ENCODE assay signal across 8 mouse cellular contexts in genomic region chr11:72466694-72467507, GRCm38 (mm10). TPM values are rescaled to one million over a fixed set of nuclear protein-coding genes. Genes with fewer than 3 reads are reported as not detected.
DNase-seq lines count a peak whose midpoint lies in the region; ATAC-seq lines count a peak whose summit lies in the region.

No protein-coding gene starts in this region.

- H3K9me3 ChIP-seq in limb, embryonic 15.5 days = no peaks in the 10 kb centered on the region
- no peaks in the 10 kb centered on the region for H3K9me3 ChIP-seq in limb, embryonic 10.5 days (replicated peaks)
- no peaks in the 10 kb centered on the region for H3K9me3 ChIP-seq in embryonic facial prominence, embryonic 15.5 days (replicated peaks)

- H3K36me3 ChIP-seq in limb, embryonic 15.5 days = no peaks in the 10 kb centered on the region
- H3K36me3 ChIP-seq in limb, embryonic 10.5 days = no peaks in the 10 kb centered on the region
- H3K36me3 ChIP-seq in embryonic facial prominence, embryonic 15.5 days = no peaks in the 10 kb centered on the region

- H3K9ac ChIP-seq in limb, embryonic 15.5 days = no peak overlapping the region
- no peak overlapping the region for H3K9ac ChIP-seq in embryonic facial prominence, embryonic 15.5 days

- no peak; the same call in 1 of the 2 replicates for ATAC-seq in limb, embryonic 15.5 days (ENCODE audit: insufficient number of reproducible peaks, low FRiP score, low TSS enrichment, low read depth)
- ATAC-seq in embryonic facial prominence, embryonic 15.5 days (ENCODE audit: insufficient number of reproducible peaks, low FRiP score, low TSS enrichment, low read depth) = peak; percentile 32; the same call in 1 of the 2 replicates
- ATAC-seq in monocyte, adult 5-6 weeks (replicated peaks; ENCODE audit: insufficient number of reproducible peaks, low FRiP score, low TSS enrichment, poor library complexity, severe bottlenecking) = peak; percentile 69

- peak overlapping the region; percentile 22; the same call in 1 of the 2 replicates for H3K27ac ChIP-seq in limb, embryonic 15.5 days
- no peak overlapping the region for H3K27ac ChIP-seq in limb, embryonic 10.5 days
- peak overlapping the region; percentile 51 for H3K27ac ChIP-seq in embryonic facial prominence, embryonic 15.5 days (replicated peaks)

- DNase-seq in limb, embryonic 10.5 days (ENCODE audit: low spot score) = no peak
- peak; percentile 57 for DNase-seq in liver
- DNase-seq in thymus, postnatal 25 days = no peak
- no peak for DNase-seq in gastrocnemius, postnatal 36 days
- no peak for DNase-seq in thymus, postnatal 0 days (ENCODE audit: low spot score)

- peaks cover 12% of the 10 kb centered on the region; the same call in 1 of the 2 replicates for H3K4me1 ChIP-seq in limb, embryonic 15.5 days
- H3K4me1 ChIP-seq in limb, embryonic 10.5 days = peaks cover 15% of the 10 kb centered on the region
- H3K4me1 ChIP-seq in embryonic facial prominence, embryonic 15.5 days = peaks cover 40% of the 10 kb centered on the region

- H3K4me2 ChIP-seq in limb, embryonic 15.5 days = no peak overlapping the region
- H3K4me2 ChIP-seq in embryonic facial prominence, embryonic 15.5 days (replicated peaks) = no peak overlapping the region

- intact Hi-C loops in gastrocnemius, postnatal 36 days (cut with DNase I) = no loop called here

- H3K4me3 ChIP-seq in limb, embryonic 15.5 days = no peak overlapping the region
- H3K4me3 ChIP-seq in limb, embryonic 10.5 days = no peak overlapping the region
- no peak overlapping the region for H3K4me3 ChIP-seq in embryonic facial prominence, embryonic 15.5 days (replicated peaks)

- WGBS in limb, embryonic 15.5 days = 42% methylated on average over 11 of the region's 11 CpGs
- WGBS in limb, embryonic 10.5 days = 59% methylated on average over 11 of the region's 11 CpGs
- whole genome bisulfite sequencing in embryonic facial prominence, embryonic 15.5 days = 31% methylated on average over 11 of the region's 11 CpGs

- no peaks in the 10 kb centered on the region for H3K27me3 ChIP-seq in limb, embryonic 15.5 days
- H3K27me3 ChIP-seq in limb, embryonic 10.5 days (ENCODE audit: low read depth, poor library complexity, severe bottlenecking) = no peaks in the 10 kb centered on the region
- H3K27me3 ChIP-seq in embryonic facial prominence, embryonic 15.5 days = no peaks in the 10 kb centered on the region

RNA-seq across cellular contexts. Expression of gene Spns2, which starts 22.8 kb away (rescaled TPM):
- polyA plus RNA-seq in limb, embryonic 15.5 days (2015; fragmentation: Nextera tagmentation; extraction: Ambion mirVana) = 10.6 TPM in 2 replicates
- 2.8 and 3.0 TPM in 2 replicates for polyA plus RNA-seq in limb, embryonic 10.5 days (2016; fragmentation: Nextera tagmentation; extraction: Ambion mirVana)
- polyA plus RNA-seq in embryonic facial prominence, embryonic 15.5 days (2015; fragmentation: Nextera tagmentation; extraction: Ambion mirVana) = 11.8 and 12.0 TPM in 2 replicates
- 1.4 to 3.2 TPM (median 1.4 TPM) in 3 replicates for total RNA-seq in monocyte, adult 5-6 weeks (2017)
- total RNA-seq in gastrocnemius, postnatal 36 days (2021) = 10 to 100 TPM; 21.3 to 25.1 TPM
- 1.4 and 1.5 TPM in 2 replicates for polyA plus RNA-seq in thymus, postnatal 0 days (2015; fragmentation: Nextera tagmentation; extraction: Ambion mirVana)

RNA-seq across cellular contexts. Expression of gene Mybbp1a, which starts 25.7 kb away (rescaled TPM):
- polyA plus RNA-seq in limb, embryonic 15.5 days (2015; fragmentation: Nextera tagmentation; extraction: Ambion mirVana) = 127 and 128 TPM in 2 replicates
- polyA plus RNA-seq in limb, embryonic 10.5 days (2016; fragmentation: Nextera tagmentation; extraction: Ambion mirVana) = 234 and 274 TPM in 2 replicates
- polyA plus RNA-seq in embryonic facial prominence, embryonic 15.5 days (2015; fragmentation: Nextera tagmentation; extraction: Ambion mirVana) = 123 and 138 TPM in 2 replicates
- 37.5 to 39.9 TPM (median 37.7 TPM) in 3 replicates for total RNA-seq in monocyte, adult 5-6 weeks (2017)
- 10 to 100 TPM; 48.6 to 58.9 TPM for total RNA-seq in gastrocnemius, postnatal 36 days (2021)
- polyA plus RNA-seq in thymus, postnatal 0 days (2015; fragmentation: Nextera tagmentation; extraction: Ambion mirVana) = 124 and 128 TPM in 2 replicates

RNA-seq across cellular contexts. Expression of gene Ggt6, which starts 31.6 kb away (rescaled TPM):
- 10.4 and 11.5 TPM in 2 replicates for polyA plus RNA-seq in limb, embryonic 15.5 days (2015; fragmentation: Nextera tagmentation; extraction: Ambion mirVana)
- polyA plus RNA-seq in limb, embryonic 10.5 days (2016; fragmentation: Nextera tagmentation; extraction: Ambion mirVana) = 0.08 TPM in 1 of 2 replicates, not detected in the other
- polyA plus RNA-seq in embryonic facial prominence, embryonic 15.5 days (2015; fragmentation: Nextera tagmentation; extraction: Ambion mirVana) = 6.3 and 7.0 TPM in 2 replicates
- not detected in 3 replicates for total RNA-seq in monocyte, adult 5-6 weeks (2017)
- 1 to 10 TPM in 1 of 2 experiments, under 1 TPM in 1; 0.28 to 1.0 TPM for total RNA-seq in gastrocnemius, postnatal 36 days (2021)
- 1.0 and 1.1 TPM in 2 replicates for polyA plus RNA-seq in thymus, postnatal 0 days (2015; fragmentation: Nextera tagmentation; extraction: Ambion mirVana)

RNA-seq across cellular contexts. Expression of gene Smtnl2, which starts 55.4 kb away (rescaled TPM):
- polyA plus RNA-seq in limb, embryonic 15.5 days (2015; fragmentation: Nextera tagmentation; extraction: Ambion mirVana) = 85.0 and 97.2 TPM in 2 replicates
- polyA plus RNA-seq in limb, embryonic 10.5 days (2016; fragmentation: Nextera tagmentation; extraction: Ambion mirVana) = 11.7 and 14.2 TPM in 2 replicates
- 58.8 and 64.3 TPM in 2 replicates for polyA plus RNA-seq in embryonic facial prominence, embryonic 15.5 days (2015; fragmentation: Nextera tagmentation; extraction: Ambion mirVana)
- total RNA-seq in monocyte, adult 5-6 weeks (2017) = not detected in 3 replicates
- 100 to 1,000 TPM; 206 to 299 TPM for total RNA-seq in gastrocnemius, postnatal 36 days (2021)
- polyA plus RNA-seq in thymus, postnatal 0 days (2015; fragmentation: Nextera tagmentation; extraction: Ambion mirVana) = 3.3 and 4.1 TPM in 2 replicates
